Mouse (Mus musculus): ENCODE results near the gene Phf5a. TPM values are rescaled to one million over a fixed set of nuclear protein-coding genes. Genes with fewer than 3 reads are reported as not detected.
A peak's percentile ranks its signal among the peaks of the same experiment; 100 is the strongest.
"Not testable (repeated sequence)": the region's sequence is repeated elsewhere in the genome, so short reads cannot be mapped to it uniquely, and the experiment has no call there.

Phf5a gene
- 10 to 100 TPM; 59.6 to 59.8 TPM for total RNA-seq (2021)
- polyA plus RNA-seq (2012; rRNA removed), result 27.7 and 37.1 TPM in 2 replicates
- long read RNA-seq, transcript Phf5a-201 (4 exons, 1,663 nt), result major isoform, 50 of 52 reads
- long read RNA-seq, partial matches to known transcripts, result 2 of 52 reads
- long read RNA-seq, other reads (novel, unspliced or antisense), result 0 of 52 reads

- DNase-seq, result peak; percentile 89
Measured at GRCm38 (mm10) chr15:81871604-81872261, at the start of gene Phf5a. Gene Phf5a, minus strand, starts transcription at chr15:81871911.

- no peak for DNase-seq
Measured at GRCm38 (mm10) chr15:81921255-81921654, 49.5 kb upstream of the Phf5a start.

DNA sequence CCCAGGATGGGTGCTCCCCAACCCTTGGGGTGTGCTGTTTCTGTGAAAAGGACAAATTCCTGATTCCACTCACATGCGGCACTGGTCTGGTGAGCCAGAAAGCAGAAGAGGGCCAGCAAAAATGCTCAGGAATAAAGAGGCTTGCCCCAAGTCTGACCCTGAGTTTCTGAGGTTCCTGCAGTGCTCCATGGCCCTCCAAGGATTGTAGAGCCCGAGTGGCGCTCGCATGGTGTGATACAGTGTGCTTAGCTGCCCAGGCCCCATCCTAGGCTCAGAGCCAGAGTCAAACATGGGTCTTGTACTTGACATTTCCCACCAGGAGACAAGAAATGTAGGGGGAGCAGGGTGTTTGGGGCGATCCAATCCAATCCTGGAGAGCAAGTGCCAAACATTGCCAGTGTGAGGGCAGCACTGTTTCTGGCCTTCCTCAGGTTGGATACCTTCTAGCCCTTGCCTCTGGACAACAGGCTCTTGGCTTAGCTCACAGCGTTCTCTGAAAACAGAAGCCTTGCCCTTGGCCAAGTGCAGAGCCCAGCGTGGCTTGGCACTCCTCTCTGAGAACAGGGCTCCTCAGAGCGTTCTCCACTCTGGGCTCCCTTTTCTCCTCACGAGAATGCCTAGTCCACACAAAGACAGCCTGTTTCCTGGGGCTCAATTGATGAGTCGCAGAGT, 49.0 kb upstream of the Phf5a start:
- no peak for DNase-seq

DNA sequence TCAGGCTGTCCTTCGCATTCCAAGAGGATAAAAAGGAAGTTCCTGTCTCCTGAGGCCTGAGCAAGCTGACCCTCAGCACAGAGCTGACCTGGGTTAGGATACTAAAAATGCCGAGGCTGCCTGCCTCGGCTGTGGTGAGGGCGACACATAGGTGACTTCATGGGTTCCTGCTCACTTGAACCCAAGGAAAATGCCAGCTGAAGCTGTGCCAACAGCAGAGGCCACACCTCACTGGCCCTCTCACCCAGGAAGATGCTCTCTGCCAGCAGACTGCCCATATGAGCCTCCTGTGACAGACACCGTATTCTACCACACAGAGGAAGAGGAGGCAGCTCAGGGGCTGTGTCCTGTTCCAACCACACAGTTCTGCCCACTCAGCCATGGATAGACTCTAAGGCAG, 47.4 kb upstream of the Phf5a start:
- DNase-seq, result peak; percentile 25

DNA sequence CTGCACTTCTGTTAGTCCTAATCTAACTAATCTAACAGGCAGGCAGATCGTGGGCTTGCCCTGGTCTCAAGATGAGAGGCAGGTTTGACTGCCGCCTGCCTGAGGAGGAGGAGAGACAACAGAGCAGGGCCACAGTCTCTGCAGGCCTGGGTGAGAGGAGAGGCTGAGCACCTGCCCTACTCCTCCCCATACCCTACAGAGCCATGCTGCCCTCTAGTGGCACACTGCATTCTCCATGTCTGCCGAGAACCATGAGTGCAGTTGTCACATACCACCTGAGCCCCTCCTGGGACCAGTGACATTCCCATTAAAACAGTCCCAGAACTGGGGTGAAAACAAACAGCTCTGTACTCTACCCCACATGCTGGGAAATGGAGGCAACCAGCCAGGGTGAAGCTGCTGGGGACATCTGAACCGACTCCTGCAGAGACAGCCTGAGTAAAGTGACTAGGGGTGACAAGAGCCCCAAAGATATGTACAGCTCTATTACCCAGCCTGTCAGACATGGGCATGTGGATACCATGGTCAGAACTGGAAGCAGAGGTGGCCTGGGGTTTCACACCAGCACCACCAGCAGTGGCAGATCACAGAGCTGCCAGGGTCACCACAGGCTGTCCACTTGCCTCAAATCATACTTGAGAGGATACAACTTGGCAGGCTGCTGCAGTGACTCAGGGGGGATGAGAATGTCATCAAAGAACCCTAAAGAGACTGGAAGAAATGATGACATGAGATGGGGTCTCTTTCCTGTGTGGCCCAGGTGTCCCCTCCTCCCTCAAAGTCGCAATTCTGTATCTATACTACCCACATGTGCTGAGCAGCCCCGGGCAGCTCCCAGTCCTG, 46.1 kb upstream of the Phf5a start:
- peak; percentile 71 for DNase-seq

DNA sequence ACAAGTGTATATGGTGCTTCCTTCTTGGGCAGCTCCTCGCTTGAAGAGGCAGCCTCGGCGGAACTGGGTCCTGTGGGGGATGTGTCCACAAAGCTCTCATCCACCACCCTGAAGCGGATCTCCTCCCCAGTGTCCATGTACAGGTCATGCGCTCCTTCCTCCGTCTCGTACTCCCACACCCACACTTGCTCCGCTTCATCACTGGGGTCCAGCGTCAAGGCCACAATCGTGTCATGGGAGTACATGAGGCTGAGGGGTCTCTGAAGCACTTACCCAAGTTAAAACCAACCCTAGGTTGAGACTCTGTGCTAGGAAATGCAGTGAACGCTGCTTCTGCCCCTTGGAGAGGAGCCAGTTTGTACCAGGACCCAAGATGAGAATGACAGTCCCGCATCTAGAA, 45.5 kb upstream of the Phf5a start:
- DNase-seq, result no peak

GRCm38 (mm10) chr15:81915663-81916062, 44.0 kb upstream of the Phf5a start:
- no peak for DNase-seq

DNA sequence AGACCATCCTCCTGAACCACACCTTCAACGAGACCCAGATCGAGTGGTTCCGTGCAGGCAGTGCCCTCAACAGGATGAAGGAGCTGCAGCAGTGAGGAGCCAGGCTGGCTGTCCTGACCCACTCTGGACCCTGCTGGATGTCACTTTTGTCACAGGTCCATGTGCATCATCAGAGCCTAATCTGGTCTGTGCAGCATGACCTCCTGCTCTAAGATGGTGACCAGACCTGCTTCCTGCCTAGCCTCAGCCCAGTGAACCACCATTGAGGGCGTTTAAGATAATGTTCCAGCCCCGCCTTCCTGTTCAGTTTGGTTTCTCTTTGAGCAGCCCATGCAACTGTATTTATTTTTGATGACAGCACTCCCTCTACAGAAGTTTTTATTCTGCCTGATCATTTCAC, 43.0 kb upstream of the Phf5a start:
- DNase-seq, result no peak

DNA sequence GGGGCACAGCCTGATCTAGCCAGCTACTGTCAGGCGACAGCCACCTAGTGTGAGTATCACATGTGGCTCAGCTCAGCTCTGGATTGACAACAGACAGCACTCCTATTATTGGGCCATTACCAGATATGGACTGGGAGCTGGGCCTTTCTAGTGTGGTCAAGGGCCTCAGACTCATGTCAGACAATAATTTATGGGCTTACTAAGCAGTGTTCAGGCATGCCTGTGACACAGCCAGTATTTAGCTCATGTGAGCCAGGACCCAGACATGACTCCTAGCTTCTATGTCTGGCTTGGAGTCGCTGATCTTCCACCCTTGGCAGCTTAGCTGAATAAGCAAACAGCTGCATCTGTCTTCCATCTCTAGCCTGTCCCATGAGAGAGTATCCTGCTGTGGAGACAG, 40.8 kb upstream of the Phf5a start:
- peak; percentile 47 for DNase-seq

DNA sequence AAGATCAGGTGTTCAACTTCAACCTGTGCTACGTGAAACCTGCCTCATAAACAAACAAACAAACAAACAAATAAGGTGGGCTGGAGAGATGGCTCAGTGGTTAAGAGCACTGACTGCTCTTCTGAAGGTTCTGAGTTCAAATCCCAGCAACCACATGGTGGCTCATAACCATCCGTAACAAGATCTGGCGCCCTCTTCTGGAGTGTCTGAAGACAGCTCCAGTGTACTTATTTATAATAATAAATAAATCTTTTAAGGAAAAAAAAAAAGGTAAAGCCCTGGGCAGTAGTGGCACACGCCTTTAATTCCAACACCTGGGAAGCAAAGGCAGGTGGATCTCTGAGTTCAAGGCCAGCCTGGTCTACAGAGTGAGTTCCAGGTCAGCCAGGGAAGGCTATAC, 37.1 kb upstream of the Phf5a start:
- not testable (repeated sequence) for DNase-seq

GRCm38 (mm10) chr15:81907953-81908352, 36.2 kb upstream of the Phf5a start:
- no peak for DNase-seq

DNA sequence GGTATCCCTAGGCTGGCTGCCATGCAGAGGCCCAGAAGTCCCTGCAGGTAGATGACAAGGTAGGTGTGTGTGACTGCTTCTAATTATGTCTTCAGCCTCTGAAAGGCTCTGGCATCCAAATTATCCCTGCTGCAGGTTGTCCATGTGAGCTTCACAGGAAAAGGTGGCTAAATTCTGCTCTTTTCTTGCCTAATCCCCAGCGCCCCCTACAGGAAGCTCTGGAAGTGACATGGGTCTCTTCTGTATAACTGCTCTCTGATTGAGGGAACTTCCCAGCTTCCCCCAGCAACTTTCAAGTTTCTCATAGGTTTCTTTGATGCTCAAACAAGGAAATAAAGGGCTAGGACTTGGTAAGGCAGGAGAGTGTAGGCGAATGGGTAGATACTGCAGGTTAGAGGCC, 33.2 kb upstream of the Phf5a start:
- DNase-seq, result peak; percentile 59

DNA sequence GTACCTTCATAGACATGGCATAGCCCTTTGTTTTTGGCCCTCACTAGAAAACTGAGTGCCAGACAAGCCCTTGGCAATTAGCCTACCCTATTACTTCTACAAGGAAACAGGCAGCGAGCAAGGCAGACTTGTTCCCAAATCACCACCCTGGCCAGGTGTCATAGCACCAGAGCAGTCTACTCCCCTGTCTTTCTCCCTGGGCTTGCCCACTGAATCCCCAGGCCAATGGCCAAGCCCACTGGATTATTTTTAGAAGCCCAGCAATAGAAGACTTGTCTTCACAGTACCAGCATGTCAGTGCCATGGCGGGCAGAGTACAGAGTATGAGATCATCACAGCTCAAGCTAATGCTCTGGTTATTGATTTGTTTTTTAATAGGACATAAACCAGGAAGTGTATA, 27.0 kb upstream of the Phf5a start:
- no peak for DNase-seq

GRCm38 (mm10) chr15:81897607-81898285, 26.0 kb upstream of the Phf5a start:
- no peak for DNase-seq

DNA sequence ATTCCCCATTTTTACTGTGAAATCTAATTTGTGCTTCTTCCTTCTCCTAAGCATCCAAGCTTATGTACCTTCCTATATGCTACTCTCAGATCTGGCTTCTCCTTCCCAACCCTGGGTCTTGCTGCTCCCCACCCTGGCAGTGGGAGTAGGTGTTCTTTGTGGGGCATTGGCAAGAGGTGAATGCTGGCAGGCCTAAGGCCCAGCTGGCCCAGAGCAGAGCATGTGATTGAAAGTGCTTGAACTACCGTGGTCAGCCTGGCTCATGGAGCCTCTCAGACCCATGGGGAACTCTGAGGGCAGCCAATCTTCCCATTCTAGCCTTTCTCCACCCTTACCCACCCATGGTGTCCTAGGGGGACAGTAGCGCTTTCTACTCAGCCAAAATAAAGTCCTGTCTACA, 24.7 kb upstream of the Phf5a start:
- DNase-seq, result no peak

- no peak for DNase-seq
Measured at GRCm38 (mm10) chr15:81894002-81894401, 22.3 kb upstream of the Phf5a start.

DNA sequence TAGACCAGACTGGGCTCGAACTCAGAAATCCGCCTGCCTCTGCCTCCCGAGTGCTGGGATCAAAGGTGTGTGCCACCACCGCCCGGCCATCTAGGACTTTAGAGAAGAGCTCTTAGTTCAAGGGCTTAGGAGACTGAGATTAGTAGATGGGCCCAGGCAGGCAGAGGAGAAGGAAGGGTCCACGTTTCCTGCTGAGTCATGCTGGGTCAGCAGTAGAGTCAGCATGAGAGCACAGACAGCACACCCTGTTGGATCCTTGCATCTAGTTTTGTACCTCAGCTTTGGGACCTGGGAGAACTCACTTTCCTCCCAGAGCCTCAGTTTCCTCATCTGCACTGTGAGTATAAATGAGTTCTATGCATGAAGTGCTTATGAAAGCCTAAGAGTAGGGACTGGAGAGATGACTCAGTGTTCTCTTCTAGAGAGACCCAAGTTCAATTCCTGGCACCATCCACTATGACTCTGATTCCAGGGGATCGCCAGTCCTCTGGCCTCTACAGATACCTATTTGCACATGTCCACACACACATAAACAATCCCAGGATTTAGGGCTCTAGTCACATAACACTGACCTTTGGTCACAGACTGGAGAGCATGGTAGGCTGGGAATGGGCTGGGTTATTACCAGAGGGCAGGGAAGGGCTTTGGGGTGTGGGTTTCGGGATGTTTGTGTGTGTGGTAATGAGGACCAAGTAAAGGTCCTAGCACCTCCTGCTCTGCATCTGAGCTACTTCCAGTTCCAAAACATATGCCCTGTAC, 20.3 kb upstream of the Phf5a start:
- no peak for DNase-seq

DNA sequence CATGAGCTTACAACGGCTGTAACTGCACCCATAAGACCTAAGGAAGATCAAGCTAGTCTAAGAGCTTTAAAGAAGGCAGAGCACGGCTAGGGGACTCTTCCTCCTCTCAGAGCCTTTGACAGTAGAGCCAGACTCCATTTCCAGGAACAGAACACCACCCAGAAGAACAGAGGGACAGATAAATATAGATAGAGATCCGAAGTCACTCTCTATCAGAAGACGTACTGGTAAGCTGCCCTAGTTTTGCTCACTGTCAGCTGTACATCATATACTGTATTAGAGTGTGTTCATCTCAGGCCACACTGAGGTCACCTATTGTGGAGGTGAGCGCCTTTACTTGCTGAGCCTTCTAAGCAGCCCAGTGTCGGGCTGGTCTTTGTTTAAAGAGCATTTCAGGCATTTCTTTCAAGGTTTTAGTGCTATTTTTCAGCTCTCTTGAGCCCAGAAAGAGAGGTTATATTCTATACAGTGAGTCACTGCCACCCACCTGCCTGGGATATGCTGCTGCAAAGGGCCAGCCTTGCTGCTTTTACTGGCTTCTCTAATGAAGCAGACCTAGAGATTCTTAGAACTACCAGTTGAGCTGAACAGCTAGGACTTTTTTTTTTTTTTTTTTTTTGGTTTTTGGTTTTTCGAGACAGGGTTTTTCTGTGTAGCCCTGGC, 19.6 kb upstream of the Phf5a start:
- DNase-seq, result no peak

- no peak for DNase-seq
Measured at GRCm38 (mm10) chr15:81889175-81889574, 17.5 kb upstream of the Phf5a start.

GRCm38 (mm10) chr15:81886795-81887550, 15.3 kb upstream of the Phf5a start:
- peak; percentile 14 for DNase-seq

Measured in adrenal gland, adult 2 months (tissue).